Mouse (Mus musculus): ENCODE data around the gene Kcnq1. TPM values are rescaled to one million over a fixed set of nuclear protein-coding genes. Genes with fewer than 3 reads are reported as not detected.

Gene Kcnq1
- polyA plus RNA-seq, 1 experiment = not detected

GRCm38 (mm10) chr7:143062704-143063103 lies 43.5 kb upstream of the Kcnq1 start:
- Histone ChIP-seq H3K36me3 (ENCODE audit: control insufficient read depth, insufficient read depth) (peaks cover 62% of the 10 kb centered on the region), H3K4me3 (ENCODE audit: insufficient read depth, poor library complexity, severe bottlenecking) (no peak overlapping the region), H3K79me3 (ENCODE audit: low read depth) (peaks cover 29% of the 10 kb centered on the region), H3K27me3 (ENCODE audit: control insufficient read depth, insufficient read depth, insufficient read length) (no peaks in the 10 kb centered on the region), H3K79me2 (ENCODE audit: control insufficient read depth, insufficient read depth) (peaks cover 49% of the 10 kb centered on the region), H3ac (ENCODE audit: control insufficient read depth, insufficient read length, low read depth) (no peak overlapping the region)
- TF ChIP-seq MYOG (IDR thresholded peaks at IDR 0.05; ENCODE audit: control insufficient read depth, extremely low read depth, insufficient read length) (no peak), CEBPB (IDR thresholded peaks at IDR 0.05; ENCODE audit: low read depth) (no peak), MAX (IDR thresholded peaks at IDR 0.05) (no peak)

DNA sequence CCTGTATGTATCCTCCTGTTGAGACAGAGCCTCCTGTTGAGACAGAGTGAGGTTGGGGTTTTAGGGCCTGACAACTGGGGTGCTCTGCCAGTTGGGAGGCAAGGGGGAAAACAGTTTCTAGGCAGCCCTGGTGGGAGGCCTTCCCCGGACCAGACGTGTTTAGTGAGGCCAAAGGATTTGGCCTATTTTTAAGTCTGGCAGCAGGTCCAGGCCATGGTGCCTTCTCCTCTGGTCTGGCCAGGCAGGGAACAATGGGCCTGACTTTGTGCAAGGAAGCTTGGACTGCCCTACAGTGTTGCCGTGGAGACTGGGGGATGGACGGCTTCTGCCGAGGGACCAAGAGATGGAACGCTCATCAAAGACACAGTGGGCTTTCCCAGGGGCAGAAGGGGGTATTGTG lies 41.9 kb upstream of the Kcnq1 start:
- peaks cover 17% of the 10 kb centered on the region for H3K79me3 ChIP-seq (ENCODE audit: low read depth)
- peaks cover 34% of the 10 kb centered on the region for H3K79me2 ChIP-seq (ENCODE audit: control insufficient read depth, insufficient read depth)
- peaks cover 67% of the 10 kb centered on the region for H3K36me3 ChIP-seq (ENCODE audit: control insufficient read depth, insufficient read depth)

GRCm38 (mm10) chr7:143065692-143066091 lies 40.5 kb upstream of the Kcnq1 start:
- Histone ChIP-seq H3K27me3 (ENCODE audit: control insufficient read depth, insufficient read depth, insufficient read length) (no peaks in the 10 kb centered on the region), H3K36me3 (ENCODE audit: control insufficient read depth, insufficient read depth) (peaks cover 67% of the 10 kb centered on the region), H3ac (ENCODE audit: control insufficient read depth, insufficient read length, low read depth) (no peak overlapping the region), H3K4me3 (ENCODE audit: insufficient read depth, poor library complexity, severe bottlenecking) (no peak overlapping the region), H3K79me3 (ENCODE audit: low read depth) (peaks cover 19% of the 10 kb centered on the region), H3K79me2 (ENCODE audit: control insufficient read depth, insufficient read depth) (peaks cover 32% of the 10 kb centered on the region)
- TF ChIP-seq MYOG (IDR thresholded peaks at IDR 0.05; ENCODE audit: control insufficient read depth, extremely low read depth, insufficient read length) (no peak), MAX (IDR thresholded peaks at IDR 0.05) (no peak), FOSL1 (IDR thresholded peaks at IDR 0.05; ENCODE audit: insufficient read depth, low read length, poor library complexity, severe bottlenecking) (no peak), CTCF (IDR thresholded peaks at IDR 0.05; ENCODE audit: control insufficient read depth, insufficient read depth, insufficient read length) (no peak), USF1 (IDR thresholded peaks at IDR 0.05; ENCODE audit: low read depth) (no peak), MYOD1 (IDR thresholded peaks at IDR 0.05; ENCODE audit: control insufficient read depth, insufficient read length, low read depth) (no peak), CEBPB (IDR thresholded peaks at IDR 0.05; ENCODE audit: low read depth) (no peak)

More for the DNA sequence above, 41.9 kb upstream of the Kcnq1 start:
- no peak overlapping the region for H3ac ChIP-seq (ENCODE audit: control insufficient read depth, insufficient read length, low read depth)
- H3K4me3 ChIP-seq (ENCODE audit: insufficient read depth, poor library complexity, severe bottlenecking) = no peak overlapping the region
- no peak for TF ChIP-seq CEBPB (IDR thresholded peaks at IDR 0.05; ENCODE audit: low read depth)
- no peak for TF ChIP-seq USF1 (IDR thresholded peaks at IDR 0.05; ENCODE audit: low read depth)
- no peak for TF ChIP-seq FOSL1 (IDR thresholded peaks at IDR 0.05; ENCODE audit: insufficient read depth, low read length, poor library complexity, severe bottlenecking)
- TF ChIP-seq MYOG (IDR thresholded peaks at IDR 0.05; ENCODE audit: control insufficient read depth, extremely low read depth, insufficient read length) = no peak
- no peak for TF ChIP-seq MYOD1 (IDR thresholded peaks at IDR 0.05; ENCODE audit: control insufficient read depth, insufficient read length, low read depth)
- no peak for TF ChIP-seq MAX (IDR thresholded peaks at IDR 0.05)
- no peak for TF ChIP-seq CTCF (IDR thresholded peaks at IDR 0.05; ENCODE audit: control insufficient read depth, insufficient read depth, insufficient read length)
- H3K27me3 ChIP-seq (ENCODE audit: control insufficient read depth, insufficient read depth, insufficient read length) = no peaks in the 10 kb centered on the region

GRCm38 (mm10) chr7:143067469-143067868 lies 38.7 kb upstream of the Kcnq1 start:
- H3ac ChIP-seq (ENCODE audit: control insufficient read depth, insufficient read length, low read depth) = no peak overlapping the region
- H3K4me3 ChIP-seq (ENCODE audit: insufficient read depth, poor library complexity, severe bottlenecking) = no peak overlapping the region
- no peaks in the 10 kb centered on the region for H3K27me3 ChIP-seq (ENCODE audit: control insufficient read depth, insufficient read depth, insufficient read length)
- H3K36me3 ChIP-seq (ENCODE audit: control insufficient read depth, insufficient read depth) = peaks cover 59% of the 10 kb centered on the region
- H3K79me2 ChIP-seq (ENCODE audit: control insufficient read depth, insufficient read depth) = peaks cover 19% of the 10 kb centered on the region
- TF ChIP-seq CTCF (IDR thresholded peaks at IDR 0.05; ENCODE audit: control insufficient read depth, insufficient read depth, insufficient read length) (no peak), MAX (IDR thresholded peaks at IDR 0.05) (no peak), CEBPB (IDR thresholded peaks at IDR 0.05; ENCODE audit: low read depth) (no peak), MYOD1 (IDR thresholded peaks at IDR 0.05; ENCODE audit: control insufficient read depth, insufficient read length, low read depth) (no peak), MYOG (IDR thresholded peaks at IDR 0.05; ENCODE audit: control insufficient read depth, extremely low read depth, insufficient read length) (no peak), USF1 (IDR thresholded peaks at IDR 0.05; ENCODE audit: low read depth) (no peak), FOSL1 (IDR thresholded peaks at IDR 0.05; ENCODE audit: insufficient read depth, low read length, poor library complexity, severe bottlenecking) (no peak)
- H3K79me3 ChIP-seq (ENCODE audit: low read depth) = peaks cover 12% of the 10 kb centered on the region

GRCm38 (mm10) chr7:143067897-143068296 lies 38.3 kb upstream of the Kcnq1 start:
- H3K79me2 ChIP-seq (ENCODE audit: control insufficient read depth, insufficient read depth) = peaks cover 17% of the 10 kb centered on the region
- H3K4me3 ChIP-seq (ENCODE audit: insufficient read depth, poor library complexity, severe bottlenecking) = no peak overlapping the region
- H3K36me3 ChIP-seq (ENCODE audit: control insufficient read depth, insufficient read depth) = peaks cover 55% of the 10 kb centered on the region
- H3ac ChIP-seq (ENCODE audit: control insufficient read depth, insufficient read length, low read depth) = no peak overlapping the region
- no peak for TF ChIP-seq CTCF (IDR thresholded peaks at IDR 0.05; ENCODE audit: control insufficient read depth, insufficient read depth, insufficient read length)
- no peak for TF ChIP-seq USF1 (IDR thresholded peaks at IDR 0.05; ENCODE audit: low read depth)
- TF ChIP-seq MAX (IDR thresholded peaks at IDR 0.05) = no peak
- TF ChIP-seq FOSL1 (IDR thresholded peaks at IDR 0.05; ENCODE audit: insufficient read depth, low read length, poor library complexity, severe bottlenecking) = no peak
- no peak for TF ChIP-seq MYOD1 (IDR thresholded peaks at IDR 0.05; ENCODE audit: control insufficient read depth, insufficient read length, low read depth)
- TF ChIP-seq CEBPB (IDR thresholded peaks at IDR 0.05; ENCODE audit: low read depth) = no peak
- TF ChIP-seq MYOG (IDR thresholded peaks at IDR 0.05; ENCODE audit: control insufficient read depth, extremely low read depth, insufficient read length) = no peak
- H3K79me3 ChIP-seq (ENCODE audit: low read depth) = peaks cover 12% of the 10 kb centered on the region
- H3K27me3 ChIP-seq (ENCODE audit: control insufficient read depth, insufficient read depth, insufficient read length) = no peaks in the 10 kb centered on the region

DNA sequence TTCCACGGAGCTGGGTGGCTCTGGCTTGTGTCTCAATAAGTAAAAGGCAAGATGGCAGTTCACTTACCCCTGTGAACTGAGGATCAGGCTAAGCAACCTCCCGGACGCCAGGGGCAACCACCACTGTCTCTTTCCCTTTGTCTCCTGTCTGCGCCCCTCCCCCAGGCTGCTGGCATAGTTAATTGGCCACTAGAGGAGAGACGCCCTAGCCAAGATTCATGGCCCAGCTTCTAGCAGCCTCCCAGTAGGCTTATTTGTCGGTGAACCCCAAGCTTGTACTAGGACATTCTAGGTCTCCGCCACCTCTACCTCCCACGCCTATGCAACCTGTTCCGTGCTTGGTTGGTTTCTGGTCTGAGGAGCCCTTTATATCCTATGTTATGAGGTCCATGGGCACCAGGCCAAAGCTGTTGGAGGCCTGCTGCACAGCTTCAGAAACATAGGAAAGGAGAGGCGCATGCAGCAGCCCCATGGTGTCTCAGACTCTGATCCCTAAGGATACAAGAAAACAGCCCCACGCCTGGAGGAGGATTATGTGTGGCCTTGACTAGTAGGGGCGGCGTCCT lies 37.8 kb upstream of the Kcnq1 start:
- Histone ChIP-seq H3K79me3 (ENCODE audit: low read depth) (peaks cover 12% of the 10 kb centered on the region), H3K79me2 (ENCODE audit: control insufficient read depth, insufficient read depth) (peaks cover 17% of the 10 kb centered on the region), H3K27me3 (ENCODE audit: control insufficient read depth, insufficient read depth, insufficient read length) (no peaks in the 10 kb centered on the region), H3K36me3 (ENCODE audit: control insufficient read depth, insufficient read depth) (peaks cover 50% of the 10 kb centered on the region), H3K4me3 (ENCODE audit: insufficient read depth, poor library complexity, severe bottlenecking) (no peak overlapping the region), H3ac (ENCODE audit: control insufficient read depth, insufficient read length, low read depth) (no peak overlapping the region)
- TF ChIP-seq MYOG (IDR thresholded peaks at IDR 0.05; ENCODE audit: control insufficient read depth, extremely low read depth, insufficient read length) (no peak), CEBPB (IDR thresholded peaks at IDR 0.05; ENCODE audit: low read depth) (no peak), MAX (IDR thresholded peaks at IDR 0.05) (no peak), MYOD1 (IDR thresholded peaks at IDR 0.05; ENCODE audit: control insufficient read depth, insufficient read length, low read depth) (no peak), FOSL1 (IDR thresholded peaks at IDR 0.05; ENCODE audit: insufficient read depth, low read length, poor library complexity, severe bottlenecking) (no peak)

Data from C2C12 (cell line).